Mouse (Mus musculus) liver, adult 2 months (tissue): Measurements from ENCODE around the gene Sp9. TPM values are rescaled to one million over a fixed set of nuclear protein-coding genes. Genes with fewer than 3 reads are reported as not detected.

Experiments used
- DNase-seq: peaks from one replicate; pipeline ENCODE4 v3.0.0-alpha.2; 2011; ENCODE audit warnings: low read depth, low spot score; ENCODE audit errors: extremely low read depth
- H3K27ac ChIP-seq: fragments of 200-500 bp; replicated peaks from 2 replicates; pipeline ENCODE4 v1.5.1; 2012; ENCODE audit warnings: low read depth, mild to moderate bottlenecking, control low read depth, inconsistent platforms, low read length; ENCODE audit not compliant: insufficient read depth
- H3K27me3 ChIP-seq: fragments of 200-500 bp; 2 replicates; pipeline ENCODE4 v1.6.1; 2012; ENCODE audit warnings: mild to moderate bottlenecking, moderate library complexity, low read length, inconsistent platforms; ENCODE audit not compliant: control insufficient read depth, insufficient read depth
- H3K36me3 ChIP-seq: fragments of 200-500 bp; 2 replicates; pipeline ENCODE4 v1.6.1; 2012; ENCODE audit warnings: low read length, inconsistent platforms; ENCODE audit not compliant: control insufficient read depth, insufficient read depth
- H3K4me1 ChIP-seq: fragments of 200-500 bp; 2 replicates; pipeline ENCODE4 v1.6.1; 2011; ENCODE audit warnings: low read length; ENCODE audit not compliant: control insufficient read depth, insufficient read depth
- H3K4me3 ChIP-seq: fragments of 200-500 bp; 2 replicates; pipeline ENCODE4 v1.5.1; 2011; ENCODE audit warnings: low read depth, mild to moderate bottlenecking, control low read depth, low read length, moderate library complexity; ENCODE audit not compliant: insufficient read depth
- H3K79me2 ChIP-seq: fragments of 200-500 bp; 2 replicates; pipeline ENCODE4 v1.6.1; 2012; ENCODE audit warnings: inconsistent platforms, mild to moderate bottlenecking, low read length, moderate library complexity; ENCODE audit not compliant: control insufficient read depth, insufficient read depth
- H3K9ac ChIP-seq: fragments of 200-500 bp; 2 replicates; pipeline ENCODE4 v1.6.1; 2012; ENCODE audit warnings: low read depth, mild to moderate bottlenecking, control low read depth, inconsistent platforms, low read length
- CTCF ChIP-seq: fragments of 200-500 bp; IDR thresholded peaks from 2 replicates; pipeline ENCODE4 v1.5.1; 2011; ENCODE audit warnings: low read depth, low read length, control low read depth
- POLR2A ChIP-seq: fragments of 200-500 bp; IDR thresholded peaks from 2 replicates; pipeline ENCODE4 v1.6.1; 2011; ENCODE audit warnings: low read length, control low read depth; ENCODE audit not compliant: insufficient read depth; ENCODE audit errors: extremely low read depth
- WGBS: fragments of 180-500 bp; shearing (Covaris S2); methylation state at CpG from one replicate; pipeline ENCODE4 v1.1.7; 2018; 5-methylcytosine and 5-hydroxymethylcytosine counted together
- polyA plus RNA-seq: library from polyadenylated mRNA; depleted of rRNA; stranded (reverse); fragments of >200 nt; gene quantifications from 2 replicates; pipeline ENCODE4 v1.2.3, GENCODE M21; 2012; rRNA removed
- total RNA-seq: library from RNA; depleted of rRNA; stranded (reverse); fragments of >200 nt; gene quantifications from 2 replicates; pipeline ENCODE4 v1.2.3, GENCODE M21; 2014; rRNA removed

Sp9 gene
- total and polyA plus RNA-seq, 2 experiments = not detected

DNA sequence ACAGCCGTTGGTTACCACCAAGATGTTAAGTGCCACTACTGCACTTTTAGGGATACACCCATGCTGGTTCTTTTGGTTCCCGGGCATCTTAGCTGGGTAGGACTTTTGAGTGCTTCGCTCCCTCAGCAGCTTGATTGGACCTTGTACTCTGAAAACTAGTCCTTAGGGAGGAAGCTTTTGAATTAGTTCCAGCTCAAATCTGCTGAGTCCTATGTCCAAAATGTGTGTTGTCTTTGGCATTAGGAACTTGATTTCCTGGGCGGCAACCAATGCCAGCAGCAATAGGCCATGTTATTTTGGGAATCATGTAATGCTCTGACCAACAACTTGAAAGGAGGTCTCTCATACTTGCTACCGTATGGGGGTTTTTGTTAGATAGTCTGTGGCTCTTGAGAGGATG, 54.1 kb downstream of the Sp9 start:
- no peak for TF ChIP-seq POLR2A
- TF ChIP-seq CTCF = no peak
- no peak overlapping the region for H3K4me3 ChIP-seq

More for the DNA sequence above, 54.1 kb downstream of the Sp9 start:
- Histone ChIP-seq H3K9ac (0 out of 2 replicates have a peak overlapping the region, but pooled peaks have one; percentile 28), H3K27ac (peak overlapping the region; percentile 82), H3K79me2 (no peaks in the 10 kb centered on the region), H3K36me3 (peaks cover 23% of the 10 kb centered on the region), H3K27me3 (no peaks in the 10 kb centered on the region), H3K4me1 (peaks cover 8% of the 10 kb centered on the region)
- WGBS = 27% methylated on average over 5 of the region's 5 CpGs
- DNase-seq = peak; percentile 99

Other genes with a start within 250 kb of the Sp9 start
- gene Ola1, start 53.0 kb upstream of the Sp9 start, total RNA-seq = 23.9 and 32.2 TPM in 2 replicates
- gene Ola1, start 53.0 kb upstream of the Sp9 start, polyA plus RNA-seq = 3.9 and 5.5 TPM in 2 replicates
- 37.3 and 41.3 TPM in 2 replicates for gene Scrn3, start 40.7 kb downstream of the Sp9 start, total RNA-seq
- gene Scrn3, start 40.7 kb downstream of the Sp9 start, polyA plus RNA-seq = 16.0 and 18.6 TPM in 2 replicates
- 9.8 and 11.9 TPM in 2 replicates for gene Cir1, start 40.8 kb downstream of the Sp9 start, total RNA-seq
- 2.0 TPM in 2 replicates for gene Cir1, start 40.8 kb downstream of the Sp9 start, polyA plus RNA-seq
- 19.9 TPM in 2 replicates for gene Gpr155, start 114.6 kb downstream of the Sp9 start, total RNA-seq
- 13.3 and 15.1 TPM in 2 replicates for gene Gpr155, start 114.6 kb downstream of the Sp9 start, polyA plus RNA-seq